Mouse (Mus musculus): Measurements from ENCODE around the gene Cdc7.
"Not testable (repeated sequence)": the region's sequence is repeated elsewhere in the genome, so short reads cannot be mapped to it uniquely, and the experiment has no call there.

Cdc7 gene

GRCm38 (mm10) chr5:106963584-106964512, at the start of gene Cdc7:
Gene Cdc7, plus strand, starts transcription at chr5:106964322.
- DNase-seq (ENCODE audit: low read depth), result peak; percentile 95

GRCm38 (mm10) chr5:106919315-106919714, 44.8 kb upstream of the Cdc7 start:
- no peak for DNase-seq (ENCODE audit: low read depth)

GRCm38 (mm10) chr5:106925488-106926368, 38.4 kb upstream of the Cdc7 start, which contains the start of gene Hfm1:
Gene Hfm1, minus strand, starts transcription at chr5:106926321.
- DNase-seq (ENCODE audit: low read depth), result peak; percentile 51

- DNase-seq (ENCODE audit: low read depth), result no peak
Measured at GRCm38 (mm10) chr5:106926369-106926686, 37.8 kb upstream of the Cdc7 start.

GRCm38 (mm10) chr5:106927996-106928395, 36.1 kb upstream of the Cdc7 start:
- DNase-seq (ENCODE audit: low read depth), result no peak

- no peak for DNase-seq (ENCODE audit: low read depth)
Measured at GRCm38 (mm10) chr5:106946342-106946741, 17.8 kb upstream of the Cdc7 start.

GRCm38 (mm10) chr5:106948683-106949082, 15.4 kb upstream of the Cdc7 start:
- DNase-seq (ENCODE audit: low read depth), result no peak

GRCm38 (mm10) chr5:106956467-106956866, 7.7 kb upstream of the Cdc7 start:
- no peak for DNase-seq (ENCODE audit: low read depth)

- no peak for DNase-seq (ENCODE audit: low read depth)
Measured at GRCm38 (mm10) chr5:106959031-106959430, 5.1 kb upstream of the Cdc7 start.

- DNase-seq (ENCODE audit: low read depth), result no peak
Measured at GRCm38 (mm10) chr5:106960451-106960850, 3.7 kb upstream of the Cdc7 start.

GRCm38 (mm10) chr5:106964513-106965014, 442 bp downstream of the Cdc7 start:
- no peak for DNase-seq (ENCODE audit: low read depth)

GRCm38 (mm10) chr5:106966443-106966842, 2.3 kb downstream of the Cdc7 start:
- no peak for DNase-seq (ENCODE audit: low read depth)

GRCm38 (mm10) chr5:106967578-106967977, 3.5 kb downstream of the Cdc7 start:
- DNase-seq (ENCODE audit: low read depth), result no peak

GRCm38 (mm10) chr5:106973883-106974282, 9.8 kb downstream of the Cdc7 start:
- DNase-seq (ENCODE audit: low read depth), result no peak

GRCm38 (mm10) chr5:106979156-106979555, 15.0 kb downstream of the Cdc7 start:
- no peak for DNase-seq (ENCODE audit: low read depth)

GRCm38 (mm10) chr5:106982298-106982952, 18.3 kb downstream of the Cdc7 start:
- DNase-seq (ENCODE audit: low read depth), result peak; percentile 66

GRCm38 (mm10) chr5:106984934-106985333, 20.8 kb downstream of the Cdc7 start:
- not testable (repeated sequence) for DNase-seq (ENCODE audit: low read depth)

- no peak for DNase-seq (ENCODE audit: low read depth)
Measured at GRCm38 (mm10) chr5:106985594-106985993, 21.5 kb downstream of the Cdc7 start.

GRCm38 (mm10) chr5:106989181-106989580, 25.1 kb downstream of the Cdc7 start:
- no peak for DNase-seq (ENCODE audit: low read depth)

GRCm38 (mm10) chr5:106989786-106990185, 25.7 kb downstream of the Cdc7 start:
- DNase-seq (ENCODE audit: low read depth), result no peak

GRCm38 (mm10) chr5:106990639-106991299, 26.6 kb downstream of the Cdc7 start:
- peak; percentile 69 for DNase-seq (ENCODE audit: low read depth)
